Mouse (Mus musculus) urinary bladder, postnatal 0 days (tissue): ENCODE measurements around the gene Espnl. TPM values are rescaled to one million over a fixed set of nuclear protein-coding genes. Genes with fewer than 3 reads are reported as not detected.

Experiments used
- polyA plus RNA-seq: library from polyadenylated mRNA; unstranded; fragments of >200 nt; fragmentation: Nextera tagmentation; extraction: Ambion mirVana; gene quantifications from 2 replicates; pipeline ENCODE4 v1.2.1, GENCODE M21; 2015

Espnl gene
- polyA plus RNA-seq, result 0.05 TPM in 1 of 2 replicates, not detected in the other

GRCm38 (mm10) chr1:91321760-91322438 is at the start of gene Espnl:
Espnl (plus strand) TSS chr1:91322075.

GRCm38 (mm10) chr1:91297799-91298744 is 23.8 kb upstream of the Espnl start, which contains the start of gene Scly:
Scly (plus strand) TSS chr1:91298338.

GRCm38 (mm10) chr1:91350841-91351240 is 29.0 kb downstream of the Espnl start, which contains the start of gene Klhl30:
Klhl30 (plus strand) TSS chr1:91351016.

GRCm38 (mm10) chr1:91366215-91367108 is 44.6 kb downstream of the Espnl start, which contains the start of gene Erfe:
Erfe (plus strand) TSS chr1:91366430.

Other genes with a start within 250 kb of the Espnl start
- gene Rbm44, start 177.0 kb upstream of the Espnl start, polyA plus RNA-seq, result 0.07 and 0.79 TPM in 2 replicates
- 7.6 and 10.1 TPM in 2 replicates for gene Ramp1, start 142.3 kb upstream of the Espnl start, polyA plus RNA-seq
- gene Ube2f, start 71.8 kb upstream of the Espnl start, polyA plus RNA-seq, result 58.8 and 72.1 TPM in 2 replicates
- gene Scly, start 23.7 kb upstream of the Espnl start, polyA plus RNA-seq, result 10.9 and 11.2 TPM in 2 replicates
- gene Klhl30, start 28.9 kb downstream of the Espnl start, polyA plus RNA-seq, result 0.35 and 0.40 TPM in 2 replicates
- 0.71 and 0.85 TPM in 2 replicates for gene Erfe, start 44.4 kb downstream of the Espnl start, polyA plus RNA-seq
- gene Ilkap, start 76.7 kb downstream of the Espnl start, polyA plus RNA-seq, result 71.1 and 78.4 TPM in 2 replicates
- gene Hes6, start 92.0 kb downstream of the Espnl start, polyA plus RNA-seq, result 23.8 and 24.1 TPM in 2 replicates
- gene Per2, start 137.2 kb downstream of the Espnl start, polyA plus RNA-seq, result 2.4 and 2.8 TPM in 2 replicates
- gene Traf3ip1, start 172.6 kb downstream of the Espnl start, polyA plus RNA-seq, result 4.1 and 5.1 TPM in 2 replicates
- gene Asb1, start 218.5 kb downstream of the Espnl start, polyA plus RNA-seq, result 4.0 and 4.7 TPM in 2 replicates